ENCODE assay signal across 19 mouse cellular contexts in the genomic region with DNA sequence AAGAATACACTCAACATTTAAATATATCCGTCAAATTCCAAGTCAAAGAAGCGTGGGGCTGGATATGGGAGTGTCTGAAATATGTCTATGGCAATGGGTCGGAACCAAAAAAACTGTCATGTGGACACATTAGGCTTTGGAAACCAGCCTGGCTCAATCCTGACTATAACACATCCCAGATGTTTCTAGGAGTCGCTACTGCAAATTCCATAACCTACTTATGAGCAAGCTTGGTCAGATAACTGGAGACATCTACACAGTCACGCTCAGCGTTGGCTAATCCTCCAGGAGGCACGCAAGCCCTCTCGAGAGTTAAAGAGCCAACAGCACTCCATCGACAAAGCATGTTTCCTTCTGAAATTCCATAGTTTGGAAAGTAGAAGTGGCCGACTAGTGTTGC. TPM values are rescaled to one million over a fixed set of nuclear protein-coding genes. Genes with fewer than 3 reads are reported as not detected.
DNase-seq lines count a peak whose midpoint lies in the region; ATAC-seq and TF ChIP-seq lines count a peak whose summit lies in the region.
"Had no signal": no experiment of that assay in that cellular context is flagged by ENCODE, and none has a peak within 500 bp of the region (broad histone marks: within the 10 kb centered on the region; RNA-seq: fewer than 3 reads in every experiment).

No protein-coding gene starts in this region.

- no peak overlapping the region for H3K4me3 ChIP-seq in heart, embryonic 10.5 days
- no peak overlapping the region for H3K4me3 ChIP-seq in heart, adult 2 months
- H3K4me3 ChIP-seq in lung, embryonic 16.5 days (ENCODE audit: low read length), result no peak overlapping the region
- H3K4me3 ChIP-seq: erythroblast, embryonic 14.5 days; forebrain, embryonic 15.5 days; midbrain, embryonic 12.5 days had no signal

- peak; percentile 85 for ATAC-seq in lung, embryonic 16.5 days (ENCODE audit: low read depth)
- ATAC-seq: forebrain, embryonic 15.5 days; hindbrain, postnatal 0 days had no signal

- no peak overlapping the region for H3K27ac ChIP-seq in heart, embryonic 10.5 days
- H3K27ac ChIP-seq in heart, adult 2 months, result no peak overlapping the region
- H3K27ac ChIP-seq in lung, embryonic 16.5 days (ENCODE audit: low read length), result no peak overlapping the region
- H3K27ac ChIP-seq: forebrain, embryonic 15.5 days; hindbrain, postnatal 0 days; macrophage; midbrain, embryonic 12.5 days had no signal

- WGBS in heart, embryonic 10.5 days, result 92% methylated on average over 10 of the region's 10 CpGs
- 77% methylated on average over 10 of the region's 10 CpGs for WGBS in heart, adult 2 months
- WGBS in lung, embryonic 16.5 days, result 54% methylated on average over 10 of the region's 10 CpGs

- DNase-seq in heart, embryonic 10.5 days (ENCODE audit: low spot score), result peak; percentile 42
- no peak for DNase-seq in heart, adult 2 months
- DNase-seq in urinary bladder, postnatal 14 days (ENCODE audit: low spot score), result peak; percentile 34
- no peak for DNase-seq in urinary bladder, postnatal 36 days (ENCODE audit: low spot score in 2 of 2)
- no peak for DNase-seq in left cerebral cortex, postnatal 25 days (ENCODE audit: low spot score in 2 of 2)
- no peak for DNase-seq in spleen, postnatal 36 days (ENCODE audit: low spot score in 2 of 2)
- DNase-seq: cerebellum, postnatal 10 days; embryo, embryonic 11 days; kidney, adult 9 months; right cerebral cortex, postnatal 14 days; thymus, postnatal 25 days had no signal

- no peaks in the 10 kb centered on the region for H3K4me1 ChIP-seq in heart, embryonic 10.5 days
- H3K4me1 ChIP-seq in heart, adult 2 months (ENCODE audit: control insufficient read depth, insufficient read depth, low read length), result no peaks in the 10 kb centered on the region
- peaks cover 2% of the 10 kb centered on the region; the same call in 1 of the 2 replicates for H3K4me1 ChIP-seq in lung, embryonic 16.5 days (replicated peaks; ENCODE audit: control insufficient read depth, insufficient read depth, low read length)
- H3K4me1 ChIP-seq: forebrain, embryonic 15.5 days; midbrain, embryonic 12.5 days had no signal

- no peaks in the 10 kb centered on the region for H3K9me3 ChIP-seq in heart, embryonic 10.5 days
- no peaks in the 10 kb centered on the region for H3K9me3 ChIP-seq in lung, embryonic 16.5 days (ENCODE audit: control insufficient read depth, low read length)
- H3K9me3 ChIP-seq: forebrain, embryonic 15.5 days; midbrain, embryonic 12.5 days had no signal

- no peak for TF ChIP-seq CTCF in heart, adult 2 months (IDR thresholded peaks at IDR 0.05)

- H3K36me3 ChIP-seq in heart, embryonic 10.5 days, result peaks cover 36% of the 10 kb centered on the region
- H3K36me3 ChIP-seq in heart, adult 2 months (ENCODE audit: control insufficient read depth, insufficient read depth, low read length), result no peaks in the 10 kb centered on the region
- H3K36me3 ChIP-seq in lung, embryonic 16.5 days (ENCODE audit: control insufficient read depth, insufficient read depth, low read length), result peaks cover 4% of the 10 kb centered on the region

- no peaks in the 10 kb centered on the region for H3K27me3 ChIP-seq in heart, embryonic 10.5 days (ENCODE audit: insufficient read depth, poor library complexity, severe bottlenecking)
- H3K27me3 ChIP-seq in heart, adult 2 months (ENCODE audit: control insufficient read depth, insufficient read depth, low read length), result no peaks in the 10 kb centered on the region
- H3K27me3 ChIP-seq in lung, embryonic 16.5 days (ENCODE audit: control insufficient read depth, insufficient read depth, low read depth, low read length), result no peaks in the 10 kb centered on the region
- H3K27me3 ChIP-seq: forebrain, embryonic 15.5 days; midbrain, embryonic 12.5 days had no signal

- intact Hi-C loops in heart, adult 2 months (cut with DNase I), result no loop called here
- intact Hi-C loops in left cerebral cortex, postnatal 25 days (cut with DNase I), result loop anchor here (5.0 kb wide), 1 partner anchor 46 kb away; the partner anchor contains the start of gene Gpr88

- no peak for TF ChIP-seq POLR2A in heart, adult 2 months (IDR thresholded peaks at IDR 0.05; ENCODE audit: insufficient read depth, low read depth, low read length)

- no peaks in the 10 kb centered on the region for H3K79me2 ChIP-seq in heart, adult 2 months (replicated peaks; ENCODE audit: control insufficient read depth, insufficient read depth, low read length)

- no peak overlapping the region for H3K9ac ChIP-seq in heart, adult 2 months (ENCODE audit: low read depth, low read length)
- H3K9ac ChIP-seq in lung, embryonic 16.5 days (ENCODE audit: low read length), result no peak overlapping the region
- H3K9ac ChIP-seq: forebrain, embryonic 15.5 days; midbrain, embryonic 12.5 days had no signal

- TF ChIP-seq EP300 in heart, adult 2 months (IDR thresholded peaks at IDR 0.05; ENCODE audit: insufficient read depth, low read depth, low read length), result no peak

- H3K4me2 ChIP-seq in lung, embryonic 16.5 days (ENCODE audit: low read depth, low read length), result no peak overlapping the region
- H3K4me2 ChIP-seq: forebrain, embryonic 15.5 days; midbrain, embryonic 12.5 days had no signal

RNA-seq across cellular contexts. Expression of gene Gpr88, which starts 45.4 kb away (rescaled TPM):
- 0.07 and 0.62 TPM in 2 replicates for polyA plus RNA-seq in heart, embryonic 10.5 days (2016; fragmentation: Nextera tagmentation; extraction: Ambion mirVana)
- under 1 TPM in 1 of 2 experiments, not detected in 1; 0.08 TPM for total RNA-seq in heart, adult 2 months (2021)
- polyA plus RNA-seq in heart, adult 2 months (2012; rRNA removed), result 0.15 and 0.23 TPM in 2 replicates
- 0.47 and 0.57 TPM in 2 replicates for polyA plus RNA-seq in lung, embryonic 16.5 days (2015; fragmentation: Nextera tagmentation; extraction: Ambion mirVana)
- total RNA-seq in left cerebral cortex, postnatal 25 days (2021), result 100 to 1,000 TPM in 1 of 2 experiments, 10 to 100 TPM in 1; 81.5 to 167 TPM
- total RNA-seq: hematopoietic stem cell, adult 5-6 weeks; liver, adult 2 months had no signal
- polyA plus RNA-seq: erythroblast, embryonic 14.5 days; liver, adult 2 months; macrophage had no signal

Comparison
In these comparisons a context has a peak if more than half of its experiments do, and no peak if none do; other contexts are left out.
1. DNase-seq: peak in heart, embryonic 10.5 days (single experiment) and urinary bladder, postnatal 14 days (single experiment); none in heart, adult 2 months (0 of 2), urinary bladder, postnatal 36 days (0 of 2), left cerebral cortex, postnatal 25 days (0 of 2) and spleen, postnatal 36 days (0 of 2).